Mouse (Mus musculus): ENCODE data around the gene 4632433K11Rik.

DNA sequence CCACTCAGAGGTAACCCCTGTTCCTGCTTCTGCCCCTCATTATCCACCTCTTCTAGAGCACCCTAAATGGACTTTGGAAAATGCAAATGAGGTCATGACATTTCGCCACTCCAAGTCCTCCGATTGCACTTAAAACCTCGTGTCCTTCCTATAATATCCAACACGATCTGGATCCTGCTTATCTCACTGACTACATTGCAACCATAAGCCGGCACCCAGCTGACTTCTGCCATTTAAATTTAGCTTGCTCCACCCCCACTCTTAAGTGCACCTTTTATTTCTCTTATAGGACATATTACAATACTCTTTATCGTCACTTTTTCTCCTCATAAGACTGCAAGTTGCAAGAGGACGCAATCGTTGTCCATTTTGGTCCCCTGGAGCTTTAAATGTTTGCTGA is 3.5 kb downstream of the 4632433K11Rik start:
- TF ChIP-seq SMC3 (IDR thresholded peaks at IDR 0.05; ENCODE audit: low read depth, low read length) (no peak), TAL1 (IDR thresholded peaks at IDR 0.05; ENCODE audit: low read length) (no peak), UBTF (IDR thresholded peaks at IDR 0.05; ENCODE audit: borderline replicate concordance, insufficient read depth, low read depth, low read length) (no peak), CTCF (IDR thresholded peaks at IDR 0.05 in 2 of 3, conservative IDR thresholded peaks at IDR 0.05 in 1 of 3; ENCODE audit: control insufficient read depth in 1 of 3, insufficient read depth in 1 of 3, low read depth in 2 of 3, low read length in 3 of 3, poor library complexity in 1 of 3, severe bottlenecking in 1 of 3) (no peak), POLR2A (IDR thresholded peaks at IDR 0.05; ENCODE audit: control insufficient read depth in 1 of 2, insufficient read depth in 1 of 2, low read depth in 1 of 2, low read length in 2 of 2, poor library complexity in 1 of 2) (no peak), ZC3H11A (IDR thresholded peaks at IDR 0.05; ENCODE audit: low read depth, low read length) (no peak), CHD2 (IDR thresholded peaks at IDR 0.05; ENCODE audit: low read length) (no peak; the same call in 1 of the 2 replicates), MYB (IDR thresholded peaks at IDR 0.05; ENCODE audit: low read depth, low read length) (no peak), NELFE (IDR thresholded peaks at IDR 0.05; ENCODE audit: low read depth, low read length) (no peak), GATA1 (IDR thresholded peaks at IDR 0.05; ENCODE audit: low read depth, low read length) (peak; percentile 54)
